ENCODE assay signal across 9 mouse cellular contexts in the genomic region with DNA sequence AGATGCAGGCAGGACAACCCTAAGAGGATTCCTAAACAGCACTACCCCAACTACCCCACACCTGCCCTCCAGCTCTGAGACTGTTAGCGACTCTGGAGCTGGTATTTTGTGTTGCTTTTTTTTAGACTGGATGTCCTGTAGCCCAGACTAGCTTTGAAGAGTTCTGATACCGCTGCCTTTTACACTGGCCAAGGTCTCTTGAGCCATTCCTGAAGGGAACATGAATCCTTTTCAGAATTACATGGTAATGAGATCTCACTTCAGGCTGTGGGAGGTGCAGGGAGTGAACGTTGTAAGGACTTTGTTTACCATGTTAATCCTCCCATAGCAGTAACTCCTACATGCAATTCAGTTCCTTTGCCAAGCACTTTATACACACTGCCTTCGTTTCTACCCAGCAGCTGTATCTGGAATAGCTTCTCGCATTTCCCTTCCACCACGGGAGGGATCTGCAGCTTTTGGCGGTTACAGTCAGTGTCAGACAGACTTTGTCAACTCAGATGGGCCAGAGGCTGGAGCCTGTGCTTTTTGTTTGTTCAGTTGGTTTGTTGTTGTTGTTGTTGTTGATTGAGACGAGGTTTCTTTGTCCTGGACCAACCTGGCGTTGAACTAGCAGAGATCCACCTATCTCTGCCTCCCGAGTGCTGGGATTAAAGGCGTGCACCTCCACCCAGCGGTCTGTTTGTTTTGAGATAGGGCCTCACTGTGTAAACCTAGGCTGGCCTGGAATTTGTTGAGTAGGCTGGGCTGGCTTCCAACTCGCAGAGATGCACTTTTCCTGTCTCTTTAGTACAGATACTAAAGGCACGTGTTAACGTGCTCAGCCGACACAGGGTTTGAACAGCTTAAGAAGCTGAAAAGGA. TPM values are rescaled to one million over a fixed set of nuclear protein-coding genes. Genes with fewer than 3 reads are reported as not detected.
DNase-seq lines count a peak whose midpoint lies in the region; ATAC-seq and TF ChIP-seq lines count a peak whose summit lies in the region.
"Had no signal": no experiment of that assay in that cellular context is flagged by ENCODE, and none has a peak within 500 bp of the region (broad histone marks: within the 10 kb centered on the region; RNA-seq: fewer than 3 reads in every experiment).

No protein-coding gene starts in this region.

- H3K36me3 ChIP-seq in embryonic facial prominence, embryonic 14.5 days (ENCODE audit: control insufficient read depth, insufficient read depth, low read length), result no peaks in the 10 kb centered on the region
- no peaks in the 10 kb centered on the region for H3K36me3 ChIP-seq in kidney, embryonic 15.5 days
- H3K36me3 ChIP-seq in lung, postnatal 0 days (ENCODE audit: insufficient read depth, low read length), result no peaks in the 10 kb centered on the region
- no peaks in the 10 kb centered on the region for H3K36me3 ChIP-seq in hindbrain, embryonic 11.5 days (ENCODE audit: control insufficient read depth, insufficient read depth, low read length)
- H3K36me3 ChIP-seq: neural tube, embryonic 13.5 days had no signal

- H3K27ac ChIP-seq in embryonic facial prominence, embryonic 14.5 days (replicated peaks; ENCODE audit: low read depth, low read length), result no peak overlapping the region; the same call in none of the 2 replicates
- H3K27ac ChIP-seq in kidney, embryonic 15.5 days, result peak overlapping the region; percentile 70
- peak overlapping the region; percentile 51; the same call in 1 of the 2 replicates for H3K27ac ChIP-seq in lung, postnatal 0 days (ENCODE audit: low read length)
- H3K27ac ChIP-seq in hindbrain, embryonic 11.5 days (ENCODE audit: low read depth, low read length), result no peak overlapping the region
- H3K27ac ChIP-seq: neural tube, embryonic 13.5 days had no signal

- no peaks in the 10 kb centered on the region for H3K9me3 ChIP-seq in embryonic facial prominence, embryonic 14.5 days (ENCODE audit: control insufficient read depth, low read length)
- H3K9me3 ChIP-seq in kidney, embryonic 15.5 days (replicated peaks), result no peaks in the 10 kb centered on the region
- H3K9me3 ChIP-seq in lung, postnatal 0 days (ENCODE audit: low read length), result no peaks in the 10 kb centered on the region
- no peaks in the 10 kb centered on the region for H3K9me3 ChIP-seq in hindbrain, embryonic 11.5 days (ENCODE audit: control insufficient read depth, low read length)
- H3K9me3 ChIP-seq: neural tube, embryonic 13.5 days had no signal

- H3K4me1 ChIP-seq in embryonic facial prominence, embryonic 14.5 days (ENCODE audit: control insufficient read depth, insufficient read depth, low read length), result 0 out of 2 replicates have a peak, but pooled peaks cover 7% of the 10 kb centered on the region
- H3K4me1 ChIP-seq in kidney, embryonic 15.5 days, result peaks cover 25% of the 10 kb centered on the region
- peaks cover 5% of the 10 kb centered on the region; the same call in 1 of the 2 replicates for H3K4me1 ChIP-seq in lung, postnatal 0 days (ENCODE audit: insufficient read depth, low read depth, low read length)
- no peaks in the 10 kb centered on the region for H3K4me1 ChIP-seq in hindbrain, embryonic 11.5 days (replicated peaks; ENCODE audit: control insufficient read depth, insufficient read depth, low read length)
- H3K4me1 ChIP-seq: neural tube, embryonic 13.5 days had no signal

- TF ChIP-seq CTCF in lung, postnatal 0 days (IDR thresholded peaks at IDR 0.05), result peak; percentile 19; the same call in 1 of the 2 replicates

- 40% methylated on average over 16 of the region's 16 CpGs for WGBS in embryonic facial prominence, embryonic 14.5 days
- WGBS in kidney, embryonic 15.5 days, result 30% methylated on average over 16 of the region's 16 CpGs
- 21% methylated on average over 16 of the region's 16 CpGs for WGBS in lung, postnatal 0 days
- WGBS in hindbrain, embryonic 11.5 days, result 57% methylated on average over 16 of the region's 16 CpGs

- H3K27me3 ChIP-seq in embryonic facial prominence, embryonic 14.5 days (replicated peaks; ENCODE audit: control insufficient read depth, insufficient read depth, low read length), result no peaks in the 10 kb centered on the region
- no peaks in the 10 kb centered on the region for H3K27me3 ChIP-seq in kidney, embryonic 15.5 days
- H3K27me3 ChIP-seq in lung, postnatal 0 days (replicated peaks; ENCODE audit: insufficient read depth, low read length), result no peaks in the 10 kb centered on the region
- no peaks in the 10 kb centered on the region for H3K27me3 ChIP-seq in hindbrain, embryonic 11.5 days (ENCODE audit: control insufficient read depth, insufficient read depth, low read length)
- H3K27me3 ChIP-seq: neural tube, embryonic 13.5 days had no signal

- H3K4me2 ChIP-seq in embryonic facial prominence, embryonic 14.5 days (ENCODE audit: low read depth, low read length), result no peak overlapping the region
- no peak overlapping the region for H3K4me2 ChIP-seq in kidney, embryonic 15.5 days
- H3K4me2 ChIP-seq in lung, postnatal 0 days (replicated peaks; ENCODE audit: low read depth, low read length), result no peak overlapping the region
- H3K4me2 ChIP-seq in hindbrain, embryonic 11.5 days (replicated peaks; ENCODE audit: low read depth, low read length), result no peak overlapping the region
- H3K4me2 ChIP-seq: neural tube, embryonic 13.5 days had no signal

- no peak overlapping the region for H3K4me3 ChIP-seq in embryonic facial prominence, embryonic 14.5 days (ENCODE audit: low read depth, low read length)
- H3K4me3 ChIP-seq in kidney, embryonic 15.5 days (replicated peaks), result no peak overlapping the region
- no peak overlapping the region for H3K4me3 ChIP-seq in lung, postnatal 0 days (ENCODE audit: low read depth, low read length)
- no peak overlapping the region for H3K4me3 ChIP-seq in hindbrain, embryonic 11.5 days (ENCODE audit: low read depth, low read length)
- H3K4me3 ChIP-seq: erythroblast, embryonic 14.5 days; neural tube, embryonic 13.5 days had no signal

- H3K9ac ChIP-seq in embryonic facial prominence, embryonic 14.5 days (ENCODE audit: low read depth, low read length), result peak overlapping the region; percentile 7; the same call in 1 of the 2 replicates
- no peak overlapping the region for H3K9ac ChIP-seq in kidney, embryonic 15.5 days
- H3K9ac ChIP-seq in lung, postnatal 0 days (replicated peaks; ENCODE audit: low read depth), result no peak overlapping the region
- H3K9ac ChIP-seq in hindbrain, embryonic 11.5 days (ENCODE audit: low read depth, low read length), result no peak overlapping the region
- H3K9ac ChIP-seq: neural tube, embryonic 13.5 days had no signal

- ATAC-seq in embryonic facial prominence, embryonic 14.5 days (ENCODE audit: low read depth), result peak; percentile 70; the same call in 1 of the 2 replicates
- ATAC-seq in kidney, embryonic 15.5 days (replicated peaks; ENCODE audit: low FRiP score), result peak; percentile 62; the same call in 1 of the 2 replicates
- peak; percentile 84 for ATAC-seq in lung, postnatal 0 days
- ATAC-seq in granulocyte monocyte progenitor cell, adult 5-6 weeks (replicated peaks; ENCODE audit: poor library complexity, severe bottlenecking), result no peak
- ATAC-seq in hindbrain, embryonic 11.5 days (ENCODE audit: low FRiP score), result no peak

- DNase-seq in MEL-GATA-1-ER (ENCODE audit: extremely low read depth, low read depth), result peak; percentile 97
- DNase-seq in embryonic facial prominence, embryonic 14.5 days (ENCODE audit: low spot score), result peak; percentile 78
- peak; percentile 36 for DNase-seq in lung, postnatal 0 days (ENCODE audit: low spot score)
- DNase-seq in cerebellum, adult 18-20 months, result no peak
- DNase-seq in hindbrain, embryonic 11.5 days (ENCODE audit: low spot score), result no peak

- peak; percentile 41; the same call in 1 of the 2 replicates for TF ChIP-seq EP300 in lung, postnatal 0 days (IDR thresholded peaks at IDR 0.05)

RNA-seq across cellular contexts. Expression of gene Larp1, which starts 25.2 kb away (rescaled TPM):
- 19.5 and 21.9 TPM in 2 replicates for polyA plus RNA-seq in embryonic facial prominence, embryonic 14.5 days (2014; fragmentation: Nextera tagmentation; extraction: Ambion mirVana)
- 17.7 and 19.3 TPM in 2 replicates for polyA plus RNA-seq in kidney, embryonic 15.5 days (2015; fragmentation: Nextera tagmentation; extraction: Ambion mirVana)
- polyA plus RNA-seq in lung, postnatal 0 days (2015; fragmentation: Nextera tagmentation; extraction: Ambion mirVana), result 10.3 and 11.6 TPM in 2 replicates
- total RNA-seq in granulocyte monocyte progenitor cell, adult 5-6 weeks (2014; fragmentation: Nextera tagmentation), result 140 and 152 TPM in 2 replicates
- total RNA-seq in granulocyte monocyte progenitor cell, adult 5-6 weeks (2017), result 57.4 and 70.4 TPM in 2 replicates
- polyA plus RNA-seq in hindbrain, embryonic 11.5 days (2014; fragmentation: Nextera tagmentation; extraction: Ambion mirVana), result 14.5 and 18.2 TPM in 2 replicates

Comparison
In these comparisons a context has a peak if more than half of its experiments do, and no peak if none do; other contexts are left out.
1. DNase-seq: peak in MEL-GATA-1-ER (single experiment), embryonic facial prominence, embryonic 14.5 days (single experiment) and lung, postnatal 0 days (single experiment); none in cerebellum, adult 18-20 months (0 of 2) and hindbrain, embryonic 11.5 days (single experiment).
2. ATAC-seq: peak in embryonic facial prominence, embryonic 14.5 days (single experiment), kidney, embryonic 15.5 days (single experiment) and lung, postnatal 0 days (single experiment); none in granulocyte monocyte progenitor cell, adult 5-6 weeks (single experiment) and hindbrain, embryonic 11.5 days (single experiment).
3. H3K27ac ChIP-seq: peak in kidney, embryonic 15.5 days (single experiment) and lung, postnatal 0 days (single experiment); none in embryonic facial prominence, embryonic 14.5 days (single experiment) and hindbrain, embryonic 11.5 days (single experiment).